In genomic region chr11:90025891-90026801, GRCm38 (mm10) we compare ENCODE assay signal across 10 mouse cellular contexts. TPM values are rescaled to one million over a fixed set of nuclear protein-coding genes. Genes with fewer than 3 reads are reported as not detected.
DNase-seq lines count a peak whose midpoint lies in the region; ATAC-seq lines count a peak whose summit lies in the region.
"Had no signal": no experiment of that assay in that cellular context is flagged by ENCODE, and none has a peak within 500 bp of the region (broad histone marks: within the 10 kb centered on the region; RNA-seq: fewer than 3 reads in every experiment).

No protein-coding gene starts in this region.

- H3K4me3 ChIP-seq in intestine, embryonic 15.5 days (replicated peaks) = no peak overlapping the region
- H3K4me3 ChIP-seq: hindbrain, embryonic 10.5 days; liver, embryonic 13.5 days had no signal

- peaks cover 9% of the 10 kb centered on the region for H3K4me1 ChIP-seq in intestine, embryonic 15.5 days (replicated peaks)
- H3K4me1 ChIP-seq: liver, embryonic 13.5 days had no signal

- peak; percentile 71 for ATAC-seq in intestine, embryonic 15.5 days
- ATAC-seq in granulocyte monocyte progenitor cell, adult 5-6 weeks (replicated peaks; ENCODE audit: poor library complexity, severe bottlenecking) = no peak
- ATAC-seq: midbrain, embryonic 16.5 days had no signal

- peak; percentile 17 for DNase-seq in kidney, adult 9 months
- DNase-seq in kidney, adult 8-10 months = no peak
- peak; percentile 42 to 48 for DNase-seq in adrenal gland, postnatal 36 days
- DNase-seq in lung, postnatal 25 days (ENCODE audit: low spot score) = peak; percentile 54
- no peak for DNase-seq in Muller cell, postnatal 12 days (ENCODE audit: inconsistent ontology term)
- DNase-seq: liver, embryonic 13.5 days had no signal

- H3K4me2 ChIP-seq in intestine, embryonic 15.5 days (replicated peaks) = peak overlapping the region; percentile 14; the same call in 1 of the 2 replicates
- H3K4me2 ChIP-seq: liver, embryonic 13.5 days had no signal

- no peaks in the 10 kb centered on the region for H3K9me3 ChIP-seq in intestine, embryonic 15.5 days
- H3K9me3 ChIP-seq: hindbrain, embryonic 10.5 days; liver, embryonic 13.5 days had no signal

- H3K36me3 ChIP-seq in intestine, embryonic 15.5 days = no peaks in the 10 kb centered on the region
- H3K36me3 ChIP-seq: hindbrain, embryonic 10.5 days; liver, embryonic 13.5 days had no signal

- WGBS in intestine, embryonic 15.5 days = 59% methylated on average over 14 of the region's 14 CpGs

- H3K27me3 ChIP-seq in intestine, embryonic 15.5 days (replicated peaks) = no peaks in the 10 kb centered on the region

- H3K27ac ChIP-seq in intestine, embryonic 15.5 days = no peak overlapping the region
- H3K27ac ChIP-seq: hindbrain, embryonic 10.5 days; liver, embryonic 13.5 days had no signal

- no peak overlapping the region for H3K9ac ChIP-seq in intestine, embryonic 15.5 days
- H3K9ac ChIP-seq: liver, embryonic 13.5 days had no signal

RNA-seq across cellular contexts. Expression of gene Tmem100, which starts 4.0 kb away (rescaled TPM):
- total RNA-seq in adrenal gland, postnatal 36 days (2021) = 1 to 10 TPM; 3.3 to 7.1 TPM
- polyA plus RNA-seq in intestine, embryonic 15.5 days (2015; fragmentation: Nextera tagmentation; extraction: Ambion mirVana) = 14.8 and 16.3 TPM in 2 replicates
- 0.79 TPM in 1 of 2 replicates, not detected in the other for total RNA-seq in granulocyte monocyte progenitor cell, adult 5-6 weeks (2014; fragmentation: Nextera tagmentation)
- 0.46 TPM in 1 of 2 replicates, not detected in the other for total RNA-seq in granulocyte monocyte progenitor cell, adult 5-6 weeks (2017)

RNA-seq across cellular contexts. Expression of gene Pctp, which starts 23.5 kb away (rescaled TPM):
- total RNA-seq in adrenal gland, postnatal 36 days (2021) = 1 to 10 TPM; 5.0 to 9.0 TPM
- 19.7 and 20.3 TPM in 2 replicates for polyA plus RNA-seq in intestine, embryonic 15.5 days (2015; fragmentation: Nextera tagmentation; extraction: Ambion mirVana)
- total RNA-seq in granulocyte monocyte progenitor cell, adult 5-6 weeks (2014; fragmentation: Nextera tagmentation) = 16.0 and 24.3 TPM in 2 replicates
- 19.0 and 28.8 TPM in 2 replicates for total RNA-seq in granulocyte monocyte progenitor cell, adult 5-6 weeks (2017)

Comparison
In these comparisons a context has a peak if more than half of its experiments do, and no peak if none do; other contexts are left out.
1. DNase-seq: peak in kidney, adult 9 months (single experiment), adrenal gland, postnatal 36 days (2 of 2) and lung, postnatal 25 days (single experiment); none in kidney, adult 8-10 months (0 of 2) and Muller cell, postnatal 12 days (single experiment).